Mouse (Mus musculus) MEL (cell line): ENCODE results near the gene Slc2a4.

Experiments used
- CHD2 ChIP-seq: IDR thresholded peaks from 2 replicates; pipeline ENCODE4 v1.6.1; 2011; ENCODE audit warnings: low read length, improper control_type of control experiment
- CTCF ChIP-seq, 3 experiments: IDR thresholded peaks in 2 of 3; conservative IDR thresholded peaks in 1 of 3; 2 replicates each; pipeline ENCODE4 v1.5.1; 2011 to 2012; ENCODE audit warnings: low read length in 3 of 3, low read depth in 2 of 3, mild to moderate bottlenecking in 2 of 3, improper control_type of control experiment in 1 of 3, inconsistent platforms in 1 of 3, mixed read lengths in 1 of 3, moderate library complexity in 1 of 3; ENCODE audit not compliant: control insufficient read depth in 1 of 3, insufficient read depth in 1 of 3, poor library complexity in 1 of 3, severe bottlenecking in 1 of 3
- ELF1 ChIP-seq: IDR thresholded peaks from 2 replicates; pipeline ENCODE4 v1.6.1; 2014; ENCODE audit warnings: low read depth, mild to moderate bottlenecking, inconsistent platforms, low read length, improper control_type of control experiment, moderate library complexity
- EP300 ChIP-seq, 2 experiments: IDR thresholded peaks; 2 replicates each; pipeline ENCODE4 v1.6.1; 2011; ENCODE audit warnings: improper control_type of control experiment in 2 of 2, low read length in 2 of 2, low read depth in 1 of 2, mild to moderate bottlenecking in 1 of 2
- HCFC1 ChIP-seq: IDR thresholded peaks from 2 replicates; pipeline ENCODE4 v1.6.1; 2012; ENCODE audit warnings: low read depth, mild to moderate bottlenecking, inconsistent platforms, low read length, improper control_type of control experiment, moderate library complexity
- MYC ChIP-seq: IDR thresholded peaks from 2 replicates; pipeline ENCODE4 v1.6.1; 2011; ENCODE audit warnings: low read depth, mild to moderate bottlenecking, low read length, improper control_type of control experiment, moderate library complexity
- POLR2A ChIP-seq, 2 experiments: IDR thresholded peaks; 2 replicates each; pipeline ENCODE4 v1.6.1; 2011 to 2012; ENCODE audit warnings: low read length in 2 of 2, mild to moderate bottlenecking in 2 of 2, control low read depth in 1 of 2, improper control_type of control experiment in 1 of 2, low read depth in 1 of 2, moderate library complexity in 1 of 2; ENCODE audit not compliant: control insufficient read depth in 1 of 2, insufficient read depth in 1 of 2, poor library complexity in 1 of 2
- RAD21 ChIP-seq: IDR thresholded peaks from 2 replicates; pipeline ENCODE4 v1.6.1; 2011; ENCODE audit warnings: mild to moderate bottlenecking, low read depth, low read length, improper control_type of control experiment

GRCm38 (mm10) chr11:69938401-69938979 is 9.5 kb downstream of the Slc2a4 start:
- TF ChIP-seq CHD2: no peak
- TF ChIP-seq ELF1: no peak
- no peak for TF ChIP-seq EP300 (IDR thresholded peaks at IDR 0.05; ENCODE audit: low read depth in 1 of 2, low read length in 2 of 2)
- no peak for TF ChIP-seq POLR2A (IDR thresholded peaks at IDR 0.05; ENCODE audit: control insufficient read depth in 1 of 2, insufficient read depth in 1 of 2, low read depth in 1 of 2, low read length in 2 of 2, poor library complexity in 1 of 2)
- TF ChIP-seq CTCF (IDR thresholded peaks at IDR 0.05 in 2 of 3, conservative IDR thresholded peaks at IDR 0.05 in 1 of 3; ENCODE audit: control insufficient read depth in 1 of 3, insufficient read depth in 1 of 3, low read depth in 2 of 3, low read length in 3 of 3, poor library complexity in 1 of 3, severe bottlenecking in 1 of 3): no peak
- no peak for TF ChIP-seq RAD21
- TF ChIP-seq HCFC1: no peak
- TF ChIP-seq MYC: no peak
